Mouse (Mus musculus): ENCODE measurements at regions not wholly inside any gene's neighbourhood (a gene's known extent, or its start where the extent isn't known, plus 50 kb on each side); places are given as distances from the start of the nearest gene placed in this dataset.

- DNase-seq: no peak
Observed at GRCm38 (mm10) chr13:99847531-99847930, 53.4 kb downstream of the Cartpt start.

- DNase-seq: peak; percentile 48 to 72
Observed at GRCm38 (mm10) chr13:99842626-99843025, 58.3 kb downstream of the Cartpt start.

- no peak for DNase-seq
Observed at GRCm38 (mm10) chr13:99839446-99839845, 61.4 kb downstream of the Cartpt start.

GRCm38 (mm10) chr13:99837772-99838425 lies 63.0 kb downstream of the Cartpt start:
- DNase-seq: peak; percentile 76 to 88

GRCm38 (mm10) chr13:99837180-99837579 lies 63.7 kb downstream of the Cartpt start:
- no peak for DNase-seq

GRCm38 (mm10) chr13:99836586-99836985 lies 64.3 kb downstream of the Cartpt start:
- DNase-seq: peak; percentile 14 to 59

- DNase-seq: no peak
Observed at GRCm38 (mm10) chr13:99835518-99835917, 65.4 kb downstream of the Cartpt start.

GRCm38 (mm10) chr13:99830080-99830724 lies 70.7 kb downstream of the Cartpt start:
- no peak for DNase-seq

- no peak for DNase-seq
Observed at GRCm38 (mm10) chr13:99827573-99827972, 73.3 kb downstream of the Cartpt start.

- no peak for DNase-seq
Observed at GRCm38 (mm10) chr13:99824625-99825024, 76.3 kb downstream of the Cartpt start.

GRCm38 (mm10) chr13:99816666-99817065 lies 84.2 kb downstream of the Cartpt start:
- DNase-seq: no peak

- no peak for DNase-seq
Observed at GRCm38 (mm10) chr13:99815786-99816185, 85.1 kb downstream of the Cartpt start.

- no peak for DNase-seq
Observed at GRCm38 (mm10) chr13:99814801-99815200, 86.1 kb downstream of the Cartpt start.

GRCm38 (mm10) chr13:99814033-99814556 lies 86.8 kb downstream of the Cartpt start:
- no peak for DNase-seq

- DNase-seq: no peak
Observed at GRCm38 (mm10) chr13:99794448-99794847, 106.4 kb downstream of the Cartpt start.

GRCm38 (mm10) chr13:99793786-99794435 lies 107.0 kb downstream of the Cartpt start:
- DNase-seq: no peak

GRCm38 (mm10) chr13:99793001-99793400 lies 107.9 kb downstream of the Cartpt start:
- no peak for DNase-seq

- DNase-seq: no peak
Observed at GRCm38 (mm10) chr13:99790951-99791350, 109.9 kb downstream of the Cartpt start.

- no peak for DNase-seq
Observed at GRCm38 (mm10) chr13:99787760-99788159, 113.1 kb downstream of the Cartpt start.

- no peak for DNase-seq
Observed at GRCm38 (mm10) chr13:99785427-99785826, 115.5 kb downstream of the Cartpt start.

- no peak for DNase-seq
Observed at GRCm38 (mm10) chr13:99784314-99784713, 116.6 kb downstream of the Cartpt start.

GRCm38 (mm10) chr13:99782883-99783721 lies 117.8 kb downstream of the Cartpt start:
- no peak for DNase-seq

- no peak for DNase-seq
Observed at GRCm38 (mm10) chr13:99781616-99782015, 119.3 kb downstream of the Cartpt start.
